8 mouse cellular contexts compared by ENCODE assay signal in genomic region chr2:121505942-121506882, GRCm38 (mm10). TPM values are rescaled to one million over a fixed set of nuclear protein-coding genes. Genes with fewer than 3 reads are reported as not detected.
A peak's percentile ranks its signal among the peaks of the same experiment; 100 is the strongest.
DNase-seq lines count a peak whose midpoint lies in the region; ATAC-seq lines count a peak whose summit lies in the region.
"Not testable (repeated sequence)": the region's sequence is repeated elsewhere in the genome, so short reads cannot be mapped to it uniquely, and the experiment has no call there.

Gene Mfap1a (minus strand): TSS chr2:121506665.
Gene Wdr76 (plus strand): TSS chr2:121506723.

- H3K27me3 ChIP-seq in hindbrain, embryonic 11.5 days (ENCODE audit: control insufficient read depth, insufficient read depth, low read length) = not testable (repeated sequence)

- not testable (repeated sequence) for H3K36me3 ChIP-seq in hindbrain, embryonic 11.5 days (ENCODE audit: control insufficient read depth, insufficient read depth, low read length)

- ATAC-seq in frontal cortex, adult (ENCODE audit: low TSS enrichment) = peak; percentile 94
- peak; percentile 91 for ATAC-seq in hindbrain, embryonic 11.5 days (ENCODE audit: low FRiP score)

- H3K4me1 ChIP-seq in hindbrain, embryonic 11.5 days (replicated peaks; ENCODE audit: control insufficient read depth, insufficient read depth, low read length) = not testable (repeated sequence)

- H3K27ac ChIP-seq in hindbrain, embryonic 11.5 days (ENCODE audit: low read depth, low read length) = not testable (repeated sequence)

- peak within 1 kb of the TSS; percentile 67 for H3K9ac ChIP-seq in hindbrain, embryonic 11.5 days (ENCODE audit: low read depth, low read length)

- not testable (repeated sequence) for H3K9me3 ChIP-seq in hindbrain, embryonic 11.5 days (ENCODE audit: control insufficient read depth, low read length)

- H3K4me3 ChIP-seq in hindbrain, embryonic 11.5 days (ENCODE audit: low read depth, low read length) = peak within 1 kb of the TSS; percentile 52

- WGBS in hindbrain, embryonic 11.5 days = 4% methylated on average over 38 of the region's 42 CpGs

- DNase-seq in MN1 (ENCODE audit: low spot score) = peak; percentile 89
- DNase-seq in cerebellum, adult 9-10 months = peak; percentile 87
- DNase-seq in hindbrain, embryonic 11.5 days (ENCODE audit: low spot score) = peak; percentile 90
- peak; percentile 74 to 79 for DNase-seq in layer of hippocampus, postnatal 10 days (ENCODE audit: low spot score in 2 of 2)
- DNase-seq in lung, postnatal 10 days = peak; percentile 92
- peak; percentile 75 for DNase-seq in ovary, postnatal 36 days (ENCODE audit: low spot score)
- DNase-seq in thymus, postnatal 25 days = peak; percentile 83

- H3K4me2 ChIP-seq in hindbrain, embryonic 11.5 days (replicated peaks; ENCODE audit: low read depth, low read length) = peak within 1 kb of the TSS; percentile 46

RNA-seq across cellular contexts. Expression of gene Mfap1a, which starts in this region (rescaled TPM):
- polyA plus RNA-seq in hindbrain, embryonic 11.5 days (2014; fragmentation: Nextera tagmentation; extraction: Ambion mirVana) = 30.9 and 31.5 TPM in 2 replicates
- total RNA-seq in layer of hippocampus, postnatal 10 days (2021) = 10 to 100 TPM; 32.8 to 33.3 TPM

RNA-seq across cellular contexts. Expression of gene Wdr76, which starts in this region (rescaled TPM):
- 11.4 and 12.6 TPM in 2 replicates for polyA plus RNA-seq in hindbrain, embryonic 11.5 days (2014; fragmentation: Nextera tagmentation; extraction: Ambion mirVana)
- 1 to 10 TPM; 3.3 to 3.6 TPM for total RNA-seq in layer of hippocampus, postnatal 10 days (2021)
